Comparison of ENCODE assay signal across 15 mouse cellular contexts in genomic region chr8:115616871-115617605, GRCm38 (mm10).
DNase-seq lines count a peak whose midpoint lies in the region; ATAC-seq and TF ChIP-seq lines count a peak whose summit lies in the region.
"Had no signal": no experiment of that assay in that cellular context is flagged by ENCODE, and none has a peak within 500 bp of the region (broad histone marks: within the 10 kb centered on the region; RNA-seq: fewer than 3 reads in every experiment).

No protein-coding gene starts in this region.

- ATAC-seq in forebrain, postnatal 0 days: peak; percentile 14; the same call in 1 of the 2 replicates
- no peak for ATAC-seq in forebrain, embryonic 11.5 days (replicated peaks; ENCODE audit: low FRiP score)
- ATAC-seq in limb, embryonic 15.5 days (ENCODE audit: insufficient number of reproducible peaks, low FRiP score, low TSS enrichment, low read depth): 0 out of 2 replicates have a peak, but pooled peaks have one; percentile 19
- no peak for ATAC-seq in megakaryocyte, adult 5-6 weeks (ENCODE audit: poor library complexity, severe bottlenecking)

- no peak overlapping the region for H3K27ac ChIP-seq in forebrain, postnatal 0 days (ENCODE audit: low read depth, low read length)
- no peak overlapping the region for H3K27ac ChIP-seq in forebrain, embryonic 11.5 days (ENCODE audit: low read depth, low read length)
- no peak overlapping the region for H3K27ac ChIP-seq in limb, embryonic 15.5 days
- H3K27ac ChIP-seq in limb, embryonic 10.5 days: no peak overlapping the region
- H3K27ac ChIP-seq: liver, embryonic 14.5 days; neural tube, embryonic 15.5 days; stomach, embryonic 15.5 days had no signal

- H3K27me3 ChIP-seq in forebrain, postnatal 0 days (ENCODE audit: insufficient read depth, low read length): no peaks in the 10 kb centered on the region
- H3K27me3 ChIP-seq in forebrain, embryonic 11.5 days (ENCODE audit: control insufficient read depth, insufficient read depth, low read length): no peaks in the 10 kb centered on the region
- 0 out of 2 replicates have a peak, but pooled peaks cover 2% of the 10 kb centered on the region for H3K27me3 ChIP-seq in limb, embryonic 15.5 days
- no peaks in the 10 kb centered on the region for H3K27me3 ChIP-seq in limb, embryonic 10.5 days (ENCODE audit: low read depth, poor library complexity, severe bottlenecking)
- H3K27me3 ChIP-seq: neural tube, embryonic 15.5 days; stomach, embryonic 15.5 days had no signal

- no peaks in the 10 kb centered on the region for H3K36me3 ChIP-seq in forebrain, postnatal 0 days (ENCODE audit: insufficient read depth)
- H3K36me3 ChIP-seq in forebrain, embryonic 11.5 days (ENCODE audit: control insufficient read depth, insufficient read depth, low read length): no peaks in the 10 kb centered on the region
- no peaks in the 10 kb centered on the region for H3K36me3 ChIP-seq in limb, embryonic 15.5 days
- H3K36me3 ChIP-seq in limb, embryonic 10.5 days: no peaks in the 10 kb centered on the region
- H3K36me3 ChIP-seq: neural tube, embryonic 15.5 days; stomach, embryonic 15.5 days had no signal

- WGBS in forebrain, postnatal 0 days: 77% methylated on average over 9 of the region's 9 CpGs
- 88% methylated on average over 9 of the region's 9 CpGs for WGBS in forebrain, embryonic 11.5 days
- 77% methylated on average over 9 of the region's 9 CpGs for WGBS in limb, embryonic 15.5 days
- WGBS in limb, embryonic 10.5 days: 88% methylated on average over 9 of the region's 9 CpGs

- no peak overlapping the region for H3K4me3 ChIP-seq in forebrain, postnatal 0 days (ENCODE audit: low read depth, low read length)
- no peak overlapping the region for H3K4me3 ChIP-seq in forebrain, embryonic 11.5 days (ENCODE audit: low read depth, low read length)
- H3K4me3 ChIP-seq in limb, embryonic 15.5 days: no peak overlapping the region
- H3K4me3 ChIP-seq in limb, embryonic 10.5 days: no peak overlapping the region
- H3K4me3 ChIP-seq: neural tube, embryonic 15.5 days; stomach, embryonic 15.5 days had no signal

- H3K9ac ChIP-seq in forebrain, postnatal 0 days: no peak overlapping the region
- H3K9ac ChIP-seq in forebrain, embryonic 11.5 days (ENCODE audit: low read length): no peak overlapping the region
- H3K9ac ChIP-seq in limb, embryonic 15.5 days: no peak overlapping the region
- H3K9ac ChIP-seq: liver, embryonic 14.5 days; neural tube, embryonic 15.5 days; stomach, embryonic 15.5 days had no signal

- intact Hi-C loops in left cerebral cortex, postnatal 14 days (cut with DNase I): no loop called here

- no peak overlapping the region for H3K4me2 ChIP-seq in forebrain, postnatal 0 days (ENCODE audit: low read depth)
- no peak overlapping the region for H3K4me2 ChIP-seq in forebrain, embryonic 11.5 days (ENCODE audit: low read depth, low read length, severe bottlenecking)
- no peak overlapping the region for H3K4me2 ChIP-seq in limb, embryonic 15.5 days
- H3K4me2 ChIP-seq: neural tube, embryonic 15.5 days; stomach, embryonic 15.5 days had no signal

- H3K4me1 ChIP-seq in forebrain, postnatal 0 days (ENCODE audit: insufficient read depth): no peaks in the 10 kb centered on the region
- no peaks in the 10 kb centered on the region for H3K4me1 ChIP-seq in forebrain, embryonic 11.5 days (replicated peaks; ENCODE audit: control insufficient read depth, insufficient read depth, low read length)
- no peaks in the 10 kb centered on the region for H3K4me1 ChIP-seq in limb, embryonic 15.5 days
- no peaks in the 10 kb centered on the region for H3K4me1 ChIP-seq in limb, embryonic 10.5 days
- H3K4me1 ChIP-seq: neural tube, embryonic 15.5 days; stomach, embryonic 15.5 days had no signal

- no peak for TF ChIP-seq CTCF in forebrain, postnatal 0 days (IDR thresholded peaks at IDR 0.05; ENCODE audit: low read depth)

- H3K9me3 ChIP-seq in forebrain, postnatal 0 days (ENCODE audit: low read length): no peaks in the 10 kb centered on the region
- no peaks in the 10 kb centered on the region for H3K9me3 ChIP-seq in forebrain, embryonic 11.5 days (ENCODE audit: control insufficient read depth, low read length)
- no peaks in the 10 kb centered on the region for H3K9me3 ChIP-seq in limb, embryonic 15.5 days
- H3K9me3 ChIP-seq in limb, embryonic 10.5 days (replicated peaks): no peaks in the 10 kb centered on the region
- H3K9me3 ChIP-seq: neural tube, embryonic 15.5 days; stomach, embryonic 15.5 days had no signal

- peak; percentile 39 for DNase-seq in forebrain, postnatal 0 days
- DNase-seq in forebrain, embryonic 11.5 days (ENCODE audit: low spot score): no peak
- no peak for DNase-seq in limb, embryonic 10.5 days (ENCODE audit: low spot score)
- DNase-seq in cerebellum, adult 8-10 months: peak; percentile 71
- DNase-seq in gonadal fat pad, adult 2 months (ENCODE audit: low read depth): peak; percentile 76
- no peak for DNase-seq in left cerebral cortex, postnatal 14 days (ENCODE audit: low spot score in 2 of 2)
- DNase-seq: heart, postnatal 14 days; kidney, adult 11 months; kidney, postnatal 4 days; right cerebral cortex, adult 18-20 months had no signal

Comparison
In these comparisons a context has a peak if more than half of its experiments do, and no peak if none do; other contexts are left out.
1. ATAC-seq: peak in forebrain, postnatal 0 days (single experiment) and limb, embryonic 15.5 days (single experiment); none in forebrain, embryonic 11.5 days (single experiment) and megakaryocyte, adult 5-6 weeks (single experiment).
2. DNase-seq: peak in forebrain, postnatal 0 days (single experiment), cerebellum, adult 8-10 months (single experiment) and gonadal fat pad, adult 2 months (single experiment); none in forebrain, embryonic 11.5 days (single experiment), limb, embryonic 10.5 days (single experiment) and left cerebral cortex, postnatal 14 days (0 of 2).